ENCODE assay signal across 8 mouse cellular contexts in genomic region chr5:52783251-52783620, GRCm38 (mm10). TPM values are rescaled to one million over a fixed set of nuclear protein-coding genes. Genes with fewer than 3 reads are reported as not detected.
A peak's percentile ranks its signal among the peaks of the same experiment; 100 is the strongest.
DNase-seq lines count a peak whose midpoint lies in the region; ATAC-seq and TF ChIP-seq lines count a peak whose summit lies in the region.

No protein-coding gene starts in this region.

- no peaks in the 10 kb centered on the region for H3K79me2 ChIP-seq in liver, adult 2 months (ENCODE audit: control insufficient read depth, insufficient read depth, low read length)

- no peaks in the 10 kb centered on the region for H3K4me1 ChIP-seq in liver, adult 2 months (ENCODE audit: control insufficient read depth, insufficient read depth, low read length)
- H3K4me1 ChIP-seq in embryonic facial prominence, embryonic 11.5 days (ENCODE audit: control insufficient read depth, insufficient read depth, low read length), result no peaks in the 10 kb centered on the region
- no peaks in the 10 kb centered on the region for H3K4me1 ChIP-seq in intestine, embryonic 15.5 days (replicated peaks)
- no peaks in the 10 kb centered on the region for H3K4me1 ChIP-seq in neural tube, embryonic 12.5 days

- H3K4me3 ChIP-seq in liver, adult 2 months (ENCODE audit: insufficient read depth, low read depth, low read length), result peak overlapping the region; percentile 100
- H3K4me3 ChIP-seq in embryonic facial prominence, embryonic 11.5 days (ENCODE audit: low read depth, low read length), result peak overlapping the region; percentile 55
- H3K4me3 ChIP-seq in intestine, embryonic 15.5 days (replicated peaks), result peak overlapping the region; percentile 69
- peak overlapping the region; percentile 81 for H3K4me3 ChIP-seq in neural tube, embryonic 12.5 days

- TF ChIP-seq POLR2A in liver, adult 2 months (IDR thresholded peaks at IDR 0.05; ENCODE audit: extremely low read depth, insufficient read depth, low read length), result no peak

- H3K27me3 ChIP-seq in liver, adult 2 months (ENCODE audit: control insufficient read depth, insufficient read depth, low read length), result no peaks in the 10 kb centered on the region
- H3K27me3 ChIP-seq in embryonic facial prominence, embryonic 11.5 days (ENCODE audit: control insufficient read depth, insufficient read depth, low read length), result no peaks in the 10 kb centered on the region
- no peaks in the 10 kb centered on the region for H3K27me3 ChIP-seq in intestine, embryonic 15.5 days (replicated peaks)
- H3K27me3 ChIP-seq in neural tube, embryonic 12.5 days (replicated peaks), result no peaks in the 10 kb centered on the region

- peak overlapping the region; percentile 3 for H3K4me2 ChIP-seq in embryonic facial prominence, embryonic 11.5 days (ENCODE audit: low read depth, low read length)
- H3K4me2 ChIP-seq in intestine, embryonic 15.5 days (replicated peaks), result peak overlapping the region; percentile 62
- peak overlapping the region; percentile 69 for H3K4me2 ChIP-seq in neural tube, embryonic 12.5 days (replicated peaks)

- peak overlapping the region; percentile 99 for H3K9ac ChIP-seq in liver, adult 2 months (ENCODE audit: low read depth, low read length)
- H3K9ac ChIP-seq in embryonic facial prominence, embryonic 11.5 days (replicated peaks; ENCODE audit: low read length), result peak overlapping the region; percentile 77
- peak overlapping the region; percentile 66 for H3K9ac ChIP-seq in intestine, embryonic 15.5 days
- H3K9ac ChIP-seq in neural tube, embryonic 12.5 days, result peak overlapping the region; percentile 82

- H3K9me3 ChIP-seq in embryonic facial prominence, embryonic 11.5 days (replicated peaks; ENCODE audit: control insufficient read depth, low read length), result no peaks in the 10 kb centered on the region
- no peaks in the 10 kb centered on the region for H3K9me3 ChIP-seq in intestine, embryonic 15.5 days
- no peaks in the 10 kb centered on the region for H3K9me3 ChIP-seq in neural tube, embryonic 12.5 days

- peak overlapping the region; percentile 83 for H3K27ac ChIP-seq in liver, adult 2 months (replicated peaks; ENCODE audit: insufficient read depth, low read depth, low read length)
- peak overlapping the region; percentile 72; the same call in 1 of the 2 replicates for H3K27ac ChIP-seq in embryonic facial prominence, embryonic 11.5 days (replicated peaks; ENCODE audit: low read depth, low read length)
- H3K27ac ChIP-seq in intestine, embryonic 15.5 days, result peak overlapping the region; percentile 67
- peak overlapping the region; percentile 63 for H3K27ac ChIP-seq in neural tube, embryonic 12.5 days

- 1% methylated on average over 9 of the region's 9 CpGs for WGBS in liver, adult 2 months
- 1% methylated on average over 9 of the region's 9 CpGs for WGBS in embryonic facial prominence, embryonic 11.5 days
- under 1% methylated on average over 9 of the region's 9 CpGs for WGBS in intestine, embryonic 15.5 days
- 1% methylated on average over 9 of the region's 9 CpGs for WGBS in neural tube, embryonic 12.5 days

- ATAC-seq in embryonic facial prominence, embryonic 11.5 days (replicated peaks; ENCODE audit: insufficient number of reproducible peaks, low FRiP score, low TSS enrichment, low read depth), result peak; percentile 73
- ATAC-seq in intestine, embryonic 15.5 days, result no peak; the same call in 1 of the 2 replicates
- peak; percentile 69; the same call in 1 of the 2 replicates for ATAC-seq in neural tube, embryonic 12.5 days (ENCODE audit: low FRiP score, low read depth)

- DNase-seq in liver, adult 2 months (ENCODE audit: extremely low read depth, low read depth, low spot score), result no peak
- DNase-seq in liver, result no peak
- DNase-seq in embryonic facial prominence, embryonic 11.5 days (ENCODE audit: low spot score), result peak; percentile 59
- no peak for DNase-seq in frontal cortex, adult 2 months (ENCODE audit: extremely low spot score in 1 of 2, low spot score in 1 of 2)
- DNase-seq in layer of hippocampus, postnatal 14 days (ENCODE audit: low spot score in 2 of 2), result no peak
- DNase-seq in adrenal gland, postnatal 25 days, result no peak

- no peak for TF ChIP-seq CTCF in liver, adult 2 months (IDR thresholded peaks at IDR 0.05; ENCODE audit: low read depth, low read length)

- peaks cover 8% of the 10 kb centered on the region; the same call in 1 of the 2 replicates for H3K36me3 ChIP-seq in liver, adult 2 months (ENCODE audit: control insufficient read depth, insufficient read depth, low read length)
- H3K36me3 ChIP-seq in embryonic facial prominence, embryonic 11.5 days (replicated peaks; ENCODE audit: control insufficient read depth, insufficient read depth, low read depth, low read length), result no peaks in the 10 kb centered on the region
- no peaks in the 10 kb centered on the region for H3K36me3 ChIP-seq in intestine, embryonic 15.5 days
- peaks cover 7% of the 10 kb centered on the region; the same call in 1 of the 2 replicates for H3K36me3 ChIP-seq in neural tube, embryonic 12.5 days

RNA-seq across cellular contexts. Expression of gene Zcchc4, which starts 8.0 kb away (rescaled TPM):
- total RNA-seq in liver, adult 2 months (2014; rRNA removed), result 5.8 and 5.9 TPM in 2 replicates
- polyA plus RNA-seq in liver, adult 2 months (2012; rRNA removed), result 2.1 and 2.5 TPM in 2 replicates
- 18.6 and 18.8 TPM in 2 replicates for polyA plus RNA-seq in embryonic facial prominence, embryonic 11.5 days (2014; fragmentation: Nextera tagmentation; extraction: Ambion mirVana)
- 12.3 and 12.7 TPM in 2 replicates for polyA plus RNA-seq in intestine, embryonic 15.5 days (2015; fragmentation: Nextera tagmentation; extraction: Ambion mirVana)
- 15.9 and 16.2 TPM in 2 replicates for polyA plus RNA-seq in neural tube, embryonic 12.5 days (2016; fragmentation: Nextera tagmentation; extraction: Ambion mirVana)
- polyA plus RNA-seq in frontal cortex, adult 2 months (2012; rRNA removed), result 12.3 and 12.4 TPM in 2 replicates
- 1 to 10 TPM; 8.8 to 9.1 TPM for total RNA-seq in layer of hippocampus, postnatal 14 days (2021)
- 14.3 and 15.2 TPM in 2 replicates for total RNA-seq in adrenal gland, postnatal 25 days (2021)

RNA-seq across cellular contexts. Expression of gene Pi4k2b, which starts 41.9 kb away (rescaled TPM):
- 25.4 and 30.0 TPM in 2 replicates for total RNA-seq in liver, adult 2 months (2014; rRNA removed)
- 10.3 and 14.9 TPM in 2 replicates for polyA plus RNA-seq in liver, adult 2 months (2012; rRNA removed)
- polyA plus RNA-seq in embryonic facial prominence, embryonic 11.5 days (2014; fragmentation: Nextera tagmentation; extraction: Ambion mirVana), result 25.0 and 27.3 TPM in 2 replicates
- polyA plus RNA-seq in intestine, embryonic 15.5 days (2015; fragmentation: Nextera tagmentation; extraction: Ambion mirVana), result 20.7 and 23.4 TPM in 2 replicates
- 16.7 and 17.7 TPM in 2 replicates for polyA plus RNA-seq in neural tube, embryonic 12.5 days (2016; fragmentation: Nextera tagmentation; extraction: Ambion mirVana)
- 2.1 and 3.0 TPM in 2 replicates for polyA plus RNA-seq in frontal cortex, adult 2 months (2012; rRNA removed)
- 1 to 10 TPM; 1.3 to 2.6 TPM for total RNA-seq in layer of hippocampus, postnatal 14 days (2021)
- 8.0 and 9.8 TPM in 2 replicates for total RNA-seq in adrenal gland, postnatal 25 days (2021)

RNA-seq across cellular contexts. Expression of gene Anapc4, which starts 50.6 kb away (rescaled TPM):
- total RNA-seq in liver, adult 2 months (2014; rRNA removed), result 21.9 and 33.7 TPM in 2 replicates
- polyA plus RNA-seq in liver, adult 2 months (2012; rRNA removed), result 5.2 and 6.8 TPM in 2 replicates
- polyA plus RNA-seq in embryonic facial prominence, embryonic 11.5 days (2014; fragmentation: Nextera tagmentation; extraction: Ambion mirVana), result 142 and 152 TPM in 2 replicates
- 73.8 and 78.8 TPM in 2 replicates for polyA plus RNA-seq in intestine, embryonic 15.5 days (2015; fragmentation: Nextera tagmentation; extraction: Ambion mirVana)
- polyA plus RNA-seq in neural tube, embryonic 12.5 days (2016; fragmentation: Nextera tagmentation; extraction: Ambion mirVana), result 121 and 122 TPM in 2 replicates
- 115 and 118 TPM in 2 replicates for polyA plus RNA-seq in frontal cortex, adult 2 months (2012; rRNA removed)
- total RNA-seq in layer of hippocampus, postnatal 14 days (2021), result 10 to 100 TPM; 75.1 to 85.1 TPM
- 69.7 and 77.1 TPM in 2 replicates for total RNA-seq in adrenal gland, postnatal 25 days (2021)

Comparison
In these comparisons a context has a peak if more than half of its experiments do, and no peak if none do; other contexts are left out.
1. H3K4me2 ChIP-seq: peak in every context shown above with its lines; median percentile 69 in neural tube, embryonic 12.5 days; 62 in intestine, embryonic 15.5 days; 3 in embryonic facial prominence, embryonic 11.5 days.